Mouse (Mus musculus) c-Kit-positive CD71-negative TER-119-negative erythroid progenitor cells, embryonic 14.5 days (primary cell): ENCODE results near the gene Plpp1.

Experiments used
- DNase-seq: peaks from one replicate; pipeline ENCODE4 v3.0.0-alpha.2; 2013; ENCODE audit warnings: low read depth

The Plpp1 gene

DNA sequence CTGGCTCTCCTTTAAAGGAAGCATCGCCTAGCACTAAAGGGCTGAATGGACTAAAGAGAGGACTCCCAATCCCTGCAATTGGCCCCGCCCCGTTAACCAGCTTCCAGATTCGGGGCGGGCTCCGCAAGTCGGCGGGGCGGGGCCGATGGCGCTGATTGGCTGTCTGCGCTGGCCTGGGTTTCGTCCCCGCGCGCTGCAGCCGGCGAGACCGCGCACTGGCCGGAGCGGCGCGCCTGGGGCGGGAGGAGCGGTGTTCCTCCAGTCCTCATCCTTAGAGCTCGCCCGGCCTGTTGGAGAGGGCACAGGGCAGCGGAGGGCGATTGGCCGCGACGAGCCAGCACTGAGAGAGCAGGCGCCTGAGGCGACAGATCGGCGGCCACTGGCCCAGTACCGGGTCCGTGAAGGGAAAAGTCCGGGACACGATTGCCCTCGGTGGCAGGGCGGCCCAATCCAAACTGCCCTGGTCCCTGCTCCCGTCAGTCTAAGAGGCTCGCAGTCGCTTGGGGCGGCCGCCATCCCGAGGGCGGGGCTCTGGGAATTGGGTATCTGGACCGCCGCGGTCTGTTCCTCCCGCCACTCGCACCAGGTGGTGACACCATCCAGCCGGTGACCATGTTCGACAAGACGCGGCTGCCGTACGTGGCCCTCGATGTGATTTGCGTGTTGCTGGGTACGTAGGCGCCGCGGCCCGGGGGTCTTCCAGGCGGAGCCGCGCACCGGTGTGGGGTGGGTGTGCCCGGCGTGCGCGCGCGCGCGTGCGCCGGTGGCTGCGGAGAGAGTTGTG, at the start of gene Plpp1:
Gene Plpp1 (plus strand): TSS at position 196 of the 784 bp plus-strand sequence.
- peak; percentile 79 for DNase-seq

DNA sequence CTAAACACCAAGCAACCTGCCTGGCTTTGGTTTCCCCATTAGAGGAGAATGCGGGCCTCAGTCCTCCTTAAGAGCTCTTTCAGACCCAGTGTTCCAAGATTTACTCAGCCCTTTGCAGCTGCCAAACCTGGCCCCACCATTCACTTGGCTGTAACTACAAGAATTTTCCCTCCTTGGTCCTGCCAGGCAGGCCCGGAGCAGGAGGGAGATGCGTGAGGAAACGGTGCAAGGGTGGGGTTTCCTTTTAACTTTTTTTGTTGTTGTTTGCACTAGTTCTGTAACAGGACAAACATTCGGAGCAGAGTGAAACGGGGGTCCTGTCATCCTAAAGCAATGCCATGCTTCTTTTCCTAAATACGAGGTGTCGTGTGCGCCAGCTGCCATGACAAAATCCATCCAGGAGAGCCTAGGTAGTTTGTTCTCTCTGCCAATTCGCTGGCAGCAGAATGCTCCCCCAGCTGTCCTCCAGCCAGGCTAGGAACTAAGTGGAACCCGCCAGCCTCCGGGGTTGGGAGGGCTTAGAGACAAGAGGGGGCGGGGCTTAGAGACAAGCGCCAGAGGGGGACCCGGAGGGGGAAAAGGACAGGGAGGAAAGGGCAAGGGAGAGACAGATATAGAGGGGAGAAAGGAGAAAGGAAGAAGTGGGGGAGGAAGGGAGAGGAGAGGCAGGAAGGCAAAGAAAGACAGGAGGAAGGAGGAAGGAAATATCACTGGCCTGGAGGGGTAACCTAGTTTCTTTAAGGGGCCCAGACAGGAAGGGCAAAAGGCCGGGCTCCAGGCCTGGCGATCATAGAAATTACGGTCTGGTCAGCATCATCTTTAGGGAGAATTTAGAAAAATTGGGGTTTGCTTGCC, 48.9 kb upstream of the Plpp1 start:
- peak; percentile 53 for DNase-seq

DNA sequence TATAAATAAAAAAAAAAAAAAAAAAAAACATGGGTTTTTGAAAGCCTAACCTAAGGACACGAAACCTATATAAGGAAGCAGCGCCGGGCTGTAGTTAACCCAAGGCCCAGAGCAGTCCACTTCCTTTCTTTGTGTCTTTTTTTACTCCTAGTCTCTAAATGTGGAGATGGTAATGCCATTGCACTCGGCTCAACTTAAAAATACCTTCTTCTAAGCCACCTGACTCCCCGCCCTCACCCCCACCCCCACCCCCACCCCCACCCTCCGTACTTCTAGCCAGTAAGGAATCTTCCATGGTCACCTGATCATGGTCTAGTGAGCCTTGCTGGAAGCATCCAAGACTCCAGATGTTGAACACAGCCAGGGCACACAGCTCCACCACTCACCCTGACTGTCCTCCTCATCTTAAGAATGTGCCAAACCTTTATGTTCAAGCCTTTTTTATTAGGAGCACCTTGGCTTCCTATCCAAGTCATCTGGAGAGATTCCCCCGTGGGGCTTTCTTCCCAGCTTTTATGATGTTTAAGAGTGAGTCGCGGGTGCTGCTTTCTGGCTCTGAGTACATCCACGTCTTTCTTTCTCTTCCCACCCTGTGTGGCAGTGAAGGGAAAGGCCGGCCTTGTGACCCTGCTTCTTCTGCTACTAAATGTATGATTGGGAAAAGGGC, 48.1 kb upstream of the Plpp1 start:
- DNase-seq, result no peak

DNA sequence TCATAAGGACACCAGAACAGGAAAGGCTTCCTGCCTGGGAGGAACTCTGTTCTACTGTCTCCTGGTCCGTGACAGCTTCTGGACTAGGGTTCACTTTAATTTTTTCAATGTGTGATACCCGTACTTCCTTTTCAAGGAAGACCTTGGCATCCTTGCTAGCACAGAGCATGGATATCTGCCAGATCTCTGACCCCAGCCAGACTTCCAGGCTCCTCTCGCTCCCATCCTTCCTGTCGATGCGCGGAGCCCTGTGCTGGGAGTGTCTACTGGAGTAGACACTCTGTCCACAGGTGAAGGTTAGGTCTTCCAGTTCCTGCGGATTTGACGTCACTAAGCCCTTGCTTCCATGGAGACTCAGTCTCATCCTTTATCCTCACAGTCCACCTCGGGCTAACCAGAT, 47.1 kb upstream of the Plpp1 start:
- DNase-seq, result no peak

DNA sequence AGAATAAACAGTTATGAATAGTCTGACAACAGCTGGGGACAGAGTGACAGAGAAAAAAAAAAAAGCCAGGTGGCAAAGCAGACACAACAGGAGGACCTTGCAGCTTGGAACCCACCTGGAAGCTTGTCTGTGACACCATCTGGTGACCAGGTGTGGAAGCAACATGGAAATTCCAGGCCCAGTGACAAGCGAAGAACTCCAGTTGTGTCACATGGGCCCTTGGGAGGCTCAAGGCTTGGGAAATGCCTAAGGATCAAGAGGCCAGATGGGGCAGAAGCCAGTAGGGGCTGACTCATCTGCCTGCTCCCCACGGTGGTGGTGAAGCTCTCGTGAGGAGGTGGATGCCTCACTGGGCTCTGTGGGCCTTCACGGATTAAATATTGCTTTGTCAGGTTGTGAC, 45.7 kb upstream of the Plpp1 start:
- DNase-seq, result no peak

DNA sequence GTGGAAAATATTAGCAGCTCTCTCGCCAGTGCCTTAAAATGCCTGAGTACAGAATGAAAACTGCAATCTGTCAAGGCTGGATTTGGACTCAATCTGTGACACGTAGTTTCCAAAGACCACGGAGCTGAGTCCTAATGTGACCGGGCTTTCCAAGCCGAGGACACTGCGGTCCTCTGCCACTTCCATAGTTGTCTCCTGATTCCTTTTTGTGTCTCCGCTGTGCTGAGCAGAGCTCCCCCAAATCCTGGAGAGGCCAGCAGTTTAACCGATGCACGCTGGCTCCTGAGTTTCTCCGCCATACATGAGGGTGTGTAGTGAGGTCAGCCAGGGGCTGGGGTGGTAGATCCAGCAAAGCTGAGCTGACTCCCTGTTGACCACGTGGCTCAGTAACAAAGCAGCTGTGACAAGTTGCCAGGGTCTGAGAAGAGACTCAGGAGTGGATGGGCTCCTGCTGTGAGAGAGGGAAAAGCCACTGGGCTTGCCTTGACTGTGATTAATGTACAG, 45.0 kb upstream of the Plpp1 start:
- DNase-seq, result no peak

DNA sequence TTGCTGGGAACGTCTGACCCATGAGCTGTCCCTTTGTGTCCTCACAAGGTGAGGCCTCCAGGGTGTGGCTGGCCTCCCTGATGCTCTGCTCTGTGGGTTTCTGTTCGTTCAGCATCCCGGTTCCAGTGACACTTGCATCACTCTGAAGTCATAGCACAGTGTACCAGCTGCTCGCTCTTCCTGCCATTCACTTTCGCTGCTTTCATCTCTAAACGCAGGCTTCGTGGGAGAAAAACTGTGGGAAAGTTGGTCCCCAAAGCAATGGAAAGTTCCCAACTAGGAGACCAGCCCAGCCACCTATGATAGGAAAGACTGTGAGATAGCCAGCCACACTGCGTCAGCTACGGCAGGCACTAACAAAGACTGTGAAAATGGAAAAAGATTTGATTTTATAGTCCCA, 43.2 kb upstream of the Plpp1 start:
- no peak for DNase-seq

DNA sequence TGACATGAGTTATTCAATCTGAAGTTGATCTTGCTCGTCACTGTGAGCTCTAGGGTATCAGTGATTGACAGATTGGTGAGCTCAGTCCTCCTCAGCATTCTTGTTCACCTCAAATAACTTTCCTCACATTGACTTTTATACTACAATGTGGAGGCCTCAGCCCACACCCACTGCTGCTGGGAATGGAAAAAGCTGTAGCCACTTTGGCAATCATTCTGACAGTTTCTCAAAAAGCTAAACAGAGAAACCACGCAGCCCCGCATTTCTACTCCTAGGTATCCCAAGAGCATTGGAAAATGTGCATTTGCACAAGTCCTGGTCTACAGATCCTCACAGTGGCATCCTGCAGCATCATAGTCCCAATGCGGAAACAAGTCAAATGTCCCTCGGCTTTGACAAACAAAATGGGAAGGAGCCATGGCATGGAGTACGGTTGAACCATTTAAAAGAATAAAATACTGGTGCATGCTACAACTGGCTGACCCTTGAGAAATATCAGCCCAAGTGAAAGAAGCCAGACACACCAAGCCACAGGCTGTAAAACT, 42.0 kb upstream of the Plpp1 start:
- no peak for DNase-seq

DNA sequence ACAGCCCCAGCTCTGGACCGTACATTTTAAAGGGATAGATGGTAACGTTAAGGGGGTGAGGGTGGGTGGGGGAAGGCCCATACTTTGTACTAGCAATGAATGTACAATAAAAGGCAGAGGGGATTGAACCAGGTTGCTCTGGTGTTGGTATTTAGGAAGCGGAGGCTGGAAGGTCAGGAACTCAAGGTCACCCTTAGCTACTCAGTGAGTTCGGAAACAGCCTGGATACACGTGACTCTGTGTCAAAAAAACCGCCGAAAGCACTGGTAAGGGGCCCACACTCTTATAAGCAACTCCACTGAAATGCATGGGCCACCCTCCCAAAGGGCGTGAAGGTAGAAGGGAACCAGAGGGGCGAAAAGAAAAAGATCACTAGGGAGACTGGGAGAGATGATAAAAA, 41.2 kb upstream of the Plpp1 start:
- DNase-seq, result no peak

DNA sequence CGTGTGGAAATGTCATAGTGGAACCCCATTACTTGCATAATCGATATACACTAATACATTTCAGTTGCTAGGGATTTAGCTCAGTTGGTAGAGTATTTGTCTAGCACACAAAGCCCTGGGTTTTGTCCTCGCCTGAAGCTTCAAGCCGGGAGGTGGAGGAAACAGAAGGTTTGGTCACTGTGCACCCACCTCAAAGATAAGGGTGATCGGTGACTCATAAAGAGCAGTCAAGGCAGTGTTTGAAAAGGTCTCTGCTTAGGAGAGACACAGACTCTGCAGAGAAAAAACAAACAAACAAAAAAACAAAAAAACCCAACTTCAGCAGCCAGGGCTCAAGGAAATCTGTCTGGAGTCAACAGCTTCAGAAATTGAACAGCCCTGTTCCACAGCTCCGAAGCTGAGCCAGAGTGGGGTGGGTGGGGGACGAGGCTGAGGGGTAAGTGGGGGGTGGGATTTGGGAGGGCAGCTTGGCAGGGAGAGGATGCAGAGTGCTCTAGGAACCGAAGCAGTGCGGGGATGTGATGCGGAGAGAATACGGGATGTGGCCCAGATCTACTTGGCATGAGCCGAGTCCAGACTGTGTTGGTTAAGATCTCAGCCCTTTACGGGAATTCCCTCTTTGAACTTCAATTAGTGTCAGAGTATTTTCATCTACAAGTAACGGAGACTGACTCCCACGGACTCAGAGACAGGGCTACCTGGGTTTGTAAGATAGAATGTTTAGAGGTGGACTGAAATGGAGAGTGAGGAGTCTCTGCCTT, 40.6 kb upstream of the Plpp1 start:
- no peak for DNase-seq

DNA sequence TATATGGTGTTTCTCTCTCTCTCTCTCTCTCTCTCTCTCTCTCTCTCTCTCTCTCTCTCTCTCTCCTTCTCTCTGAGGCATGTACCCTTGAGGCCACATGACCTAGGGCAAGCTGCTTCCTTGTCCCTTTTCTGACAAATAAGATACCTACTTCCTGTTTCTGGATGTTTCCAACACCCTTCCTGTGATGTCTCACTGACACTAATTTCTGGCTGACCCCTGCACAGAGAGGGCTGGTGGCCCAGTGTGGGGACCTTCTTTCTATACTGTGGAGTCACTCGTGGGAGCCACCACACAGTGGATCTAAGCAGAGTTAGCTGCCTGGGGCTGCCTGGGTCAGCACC, 40.1 kb upstream of the Plpp1 start:
- DNase-seq, result no peak

DNA sequence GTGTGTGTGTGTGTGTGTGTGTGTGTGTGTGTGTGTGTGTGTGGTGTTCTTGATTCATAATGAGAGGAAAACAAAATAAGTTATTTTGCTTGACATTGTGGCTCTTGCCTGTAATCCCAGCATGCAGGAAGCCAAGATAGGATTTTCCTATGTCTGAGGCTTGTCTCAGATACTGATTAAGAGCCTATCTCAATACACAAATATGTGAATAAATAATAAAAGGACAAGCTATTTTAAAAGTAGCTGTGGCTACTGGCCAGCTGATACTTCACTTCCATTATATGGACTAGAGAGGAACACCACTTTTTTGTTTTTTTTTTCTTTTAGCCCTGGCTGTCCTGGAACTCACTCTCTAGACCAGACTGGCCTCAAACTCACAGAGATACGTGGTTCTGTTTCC, 38.8 kb upstream of the Plpp1 start:
- no peak for DNase-seq

DNA sequence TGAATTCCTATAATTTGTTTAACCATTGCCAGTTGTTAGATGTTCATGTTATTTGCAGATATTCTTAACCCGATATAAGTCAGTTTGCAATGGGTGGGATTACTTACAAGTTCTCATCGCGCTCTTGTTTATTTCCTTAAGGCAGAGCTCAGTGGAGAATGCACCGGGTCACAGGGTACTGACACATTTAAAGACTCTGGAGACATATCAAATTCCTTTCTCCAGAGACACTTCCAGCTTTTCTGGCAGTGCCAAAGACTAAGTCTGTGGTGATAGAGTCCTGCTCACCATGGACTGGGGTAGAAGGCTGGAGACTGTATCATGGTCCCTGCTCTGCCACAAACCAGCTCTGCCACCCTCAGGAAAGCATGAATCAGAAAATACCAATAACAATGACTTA, 38.0 kb upstream of the Plpp1 start:
- no peak for DNase-seq

DNA sequence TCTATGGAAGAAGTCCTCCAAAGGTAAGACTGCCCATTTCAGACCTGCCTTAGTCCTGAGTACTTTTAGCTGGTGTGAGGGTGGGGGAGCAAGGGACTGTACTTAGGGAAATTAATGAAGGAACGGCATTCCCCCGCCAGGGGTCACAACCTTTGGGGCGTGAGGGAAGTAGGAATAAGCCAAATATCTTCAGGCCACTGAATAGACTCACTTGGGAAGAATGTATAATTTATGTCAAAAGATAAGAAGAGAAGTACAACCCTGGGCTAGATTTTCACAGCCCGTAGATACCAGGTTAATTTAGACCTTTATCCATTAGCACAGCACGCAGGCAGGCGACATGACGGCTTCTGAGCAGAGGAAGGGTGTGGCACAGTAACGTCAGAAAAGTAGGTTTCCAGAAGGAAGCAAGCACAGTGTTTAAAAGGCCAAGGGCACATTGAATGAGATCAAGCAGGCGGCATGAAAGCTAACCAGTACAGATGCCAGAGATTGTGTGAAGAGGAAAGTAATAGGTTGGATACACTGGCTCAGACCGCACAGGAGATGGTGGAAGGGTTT, 37.0 kb upstream of the Plpp1 start:
- DNase-seq, result no peak

DNA sequence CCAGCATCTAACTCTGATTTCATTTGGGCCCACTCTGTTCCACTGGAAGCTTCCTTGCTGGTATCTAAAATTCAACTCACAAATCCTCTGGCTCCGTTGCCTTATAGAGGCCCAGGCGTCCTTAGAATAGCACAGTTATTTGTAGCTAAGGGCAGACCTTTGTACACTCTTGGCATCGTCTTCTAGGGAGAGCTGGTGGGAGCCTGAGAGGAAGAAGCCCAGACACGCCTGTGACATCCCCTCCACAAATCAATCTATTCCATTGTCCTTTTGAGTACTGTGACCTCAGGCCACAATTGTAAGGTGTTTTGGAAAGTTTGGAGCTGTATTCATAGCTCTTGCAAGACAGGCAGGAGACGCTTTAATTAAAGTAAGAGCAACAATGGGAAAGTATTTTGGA, 36.0 kb upstream of the Plpp1 start:
- DNase-seq, result no peak

DNA sequence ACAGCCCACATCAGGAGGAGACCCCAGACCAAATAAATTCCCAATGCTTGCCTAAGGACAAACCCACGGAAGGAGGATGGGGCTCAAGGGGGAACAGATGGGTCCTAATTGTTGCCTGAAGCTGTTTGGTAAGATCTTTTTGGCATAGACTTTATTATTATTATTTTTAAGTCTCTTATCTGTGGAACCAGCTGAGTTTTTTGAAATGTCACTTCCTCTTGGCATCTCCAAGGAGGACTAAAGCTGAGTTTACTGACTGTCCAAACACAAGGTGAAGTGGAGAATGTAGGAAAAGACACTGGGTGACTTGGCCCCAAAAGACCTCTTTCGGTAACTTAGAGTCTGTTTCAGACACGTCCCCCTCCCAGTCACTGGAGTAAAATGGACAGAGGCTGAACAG, 34.9 kb upstream of the Plpp1 start:
- no peak for DNase-seq

DNA sequence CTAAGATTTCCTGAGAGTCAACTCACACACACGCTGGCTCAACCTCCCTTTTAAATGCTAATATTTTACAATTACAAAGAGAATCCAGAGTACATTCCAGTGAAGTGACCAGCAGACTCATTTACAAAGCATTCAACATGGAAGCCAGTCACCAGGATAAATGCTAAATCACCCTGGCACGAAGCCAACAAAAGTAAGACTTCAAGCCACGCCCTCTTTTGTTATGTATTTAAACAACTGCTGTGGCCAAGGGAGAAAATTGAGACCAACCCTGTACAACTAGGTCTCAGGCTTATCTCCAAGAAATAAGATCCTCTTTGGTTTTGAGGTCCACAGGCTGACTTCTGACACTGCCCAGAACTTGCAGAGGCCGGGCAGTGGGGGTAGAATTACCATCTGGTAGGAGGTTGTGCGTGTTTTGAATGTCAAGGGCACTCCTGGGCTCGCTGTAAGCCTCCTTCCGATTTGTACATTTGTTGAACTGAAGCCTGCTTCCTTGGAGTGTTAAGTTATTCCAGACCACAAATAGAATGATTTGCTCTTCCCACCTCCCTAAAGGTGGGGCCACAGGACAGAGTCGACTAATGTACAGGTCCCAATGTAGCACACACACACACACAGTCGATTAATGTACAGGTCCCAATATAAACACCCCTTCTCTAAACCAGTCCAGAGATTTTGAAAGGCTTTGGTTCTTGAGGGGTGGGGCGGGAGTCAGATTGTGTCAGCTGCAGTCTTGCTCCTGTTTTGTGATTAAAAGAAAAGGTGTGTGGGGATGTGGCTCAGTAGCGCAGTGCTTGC, 29.9 kb upstream of the Plpp1 start:
- DNase-seq, result no peak

DNA sequence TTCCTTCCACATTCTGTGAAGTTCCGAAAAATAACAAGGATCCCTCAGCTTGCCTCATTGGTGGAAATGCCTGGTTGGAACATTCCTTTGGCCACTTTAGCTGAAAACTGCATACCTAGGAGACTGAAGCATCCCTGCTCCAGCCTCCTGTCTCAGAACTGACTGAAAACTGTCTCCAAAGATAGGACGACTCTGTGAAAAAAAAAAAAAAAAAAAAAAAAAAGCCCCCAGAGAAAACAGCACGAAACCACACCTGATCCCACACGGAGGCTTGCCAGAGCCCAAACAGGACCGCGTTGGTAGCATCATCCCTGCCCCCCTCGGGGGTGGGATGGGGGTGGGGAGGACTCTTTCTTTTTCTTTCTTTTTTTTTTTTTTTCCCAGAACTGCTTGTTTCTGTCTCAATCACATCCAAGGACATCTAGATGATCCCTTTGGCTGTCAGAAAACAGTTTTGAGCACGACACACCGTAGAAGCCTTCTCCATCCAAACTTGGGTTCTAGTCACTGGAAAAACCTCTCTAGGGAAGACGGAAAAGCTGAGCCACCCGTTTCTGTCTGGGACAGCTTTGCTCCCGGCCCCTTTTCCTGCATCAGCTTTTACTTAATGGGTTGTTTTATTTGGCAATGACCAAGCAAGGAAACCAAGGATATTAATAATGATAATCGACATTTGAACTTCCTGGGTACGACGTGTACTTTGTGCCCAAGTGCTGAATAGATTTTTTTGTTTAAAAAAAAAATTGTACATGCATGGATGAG, 29.0 kb upstream of the Plpp1 start:
- no peak for DNase-seq

DNA sequence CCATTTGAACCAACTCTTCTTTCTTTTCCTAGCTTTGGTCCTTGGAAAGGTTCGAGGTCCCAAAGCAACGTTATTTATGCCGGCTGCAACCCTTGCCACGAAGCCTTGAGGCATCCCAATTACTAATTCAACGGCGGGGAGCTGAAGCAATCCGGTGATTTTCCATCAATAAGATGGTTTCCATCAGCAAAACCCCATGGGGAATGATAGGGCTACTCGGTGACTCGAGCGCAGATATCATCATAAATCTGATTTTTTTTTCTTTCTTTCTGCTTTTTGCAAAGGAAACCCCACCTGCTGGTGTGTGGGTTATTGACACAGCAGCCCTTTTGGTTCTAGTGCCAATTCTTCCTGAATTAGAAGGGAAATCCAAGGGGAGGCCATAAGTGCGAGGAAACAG, 28.3 kb upstream of the Plpp1 start:
- no peak for DNase-seq

DNA sequence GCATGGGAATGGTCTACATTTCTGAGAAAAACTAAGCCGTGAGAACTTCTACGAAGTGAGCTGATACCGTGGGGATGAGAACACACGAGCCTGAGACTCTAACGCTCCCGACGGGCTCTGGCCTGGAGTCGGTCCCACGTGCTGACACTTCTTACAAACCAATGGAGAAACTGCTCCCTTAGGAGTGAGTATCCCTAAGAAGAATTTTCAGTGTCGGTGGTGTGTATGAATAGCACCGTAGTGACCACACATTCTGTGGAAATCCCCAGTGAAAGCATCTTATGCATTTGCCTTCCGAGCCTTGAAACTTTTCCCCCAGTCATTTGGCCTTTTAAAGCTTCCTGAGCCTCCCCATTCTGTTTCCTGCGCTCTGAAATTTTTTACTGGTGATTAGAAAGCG, 27.7 kb upstream of the Plpp1 start:
- DNase-seq, result no peak
